Mouse (Mus musculus) myocyte (in vitro differentiated cells): ENCODE data around the gene Asah2. TPM values are rescaled to one million over a fixed set of nuclear protein-coding genes. Genes with fewer than 3 reads are reported as not detected.

ENCODE experiments used
- H3K27me3 ChIP-seq: one replicate; pipeline ENCODE4 v1.6.1; 2011; ENCODE audit not compliant: control insufficient read depth, insufficient read depth, insufficient read length
- H3K36me3 ChIP-seq: one replicate; pipeline ENCODE4 v1.6.1; 2011; ENCODE audit not compliant: control insufficient read depth, insufficient read depth
- H3K4me2 ChIP-seq: one replicate; pipeline ENCODE4 v1.6.1; 2011; ENCODE audit warnings: low read depth, control low read depth
- H3K4me3 ChIP-seq: one replicate; pipeline ENCODE4 v1.5.1; 2011; ENCODE audit warnings: mild to moderate bottlenecking, control low read depth, moderate library complexity
- H3K79me2 ChIP-seq: one replicate; pipeline ENCODE4 v1.6.1; 2011; ENCODE audit not compliant: control insufficient read depth, insufficient read depth
- H3ac ChIP-seq: one replicate; pipeline ENCODE4 v1.6.1; 2011; ENCODE audit not compliant: control insufficient read depth, insufficient read length
- CEBPB ChIP-seq: IDR thresholded peaks from 2 replicates; pipeline ENCODE4 v1.6.1; 2011; ENCODE audit warnings: mild to moderate bottlenecking, moderate library complexity; ENCODE audit not compliant: poor library complexity, insufficient read depth, severe bottlenecking
- E2F4 ChIP-seq: IDR thresholded peaks from one replicate; pipeline ENCODE4 v1.6.1; 2011; ENCODE audit warnings: mild to moderate bottlenecking, control low read depth, moderate library complexity; ENCODE audit not compliant: insufficient read depth
- MAX ChIP-seq: IDR thresholded peaks from one replicate; pipeline ENCODE4 v1.6.1; 2011; ENCODE audit warnings: low read depth, mild to moderate bottlenecking, control low read depth
- MYOD1 ChIP-seq, 3 experiments: IDR thresholded peaks; one replicate each; pipeline ENCODE4 v1.6.1; 2011; ENCODE audit warnings: control low read depth in 2 of 3, low read depth in 2 of 3, mild to moderate bottlenecking in 2 of 3, moderate library complexity in 1 of 3; ENCODE audit not compliant: insufficient read length in 2 of 3, control insufficient read depth in 1 of 3
- MYOG ChIP-seq, 3 experiments: IDR thresholded peaks; one replicate each; pipeline ENCODE4 v1.6.1; 2011; ENCODE audit warnings: control low read depth in 2 of 3, low read depth in 2 of 3, mild to moderate bottlenecking in 2 of 3; ENCODE audit not compliant: insufficient read length in 2 of 3, control insufficient read depth in 1 of 3, insufficient read depth in 1 of 3
- POLR2A ChIP-seq: IDR thresholded peaks from one replicate; pipeline ENCODE4 v1.6.1; 2011; ENCODE audit warnings: low read depth, mild to moderate bottlenecking, control low read depth, moderate library complexity; ENCODE audit not compliant: insufficient read length
- POLR2AphosphoS2 ChIP-seq: IDR thresholded peaks from one replicate; pipeline ENCODE4 v1.6.1; 2011; ENCODE audit warnings: low read depth, control low read depth; ENCODE audit not compliant: insufficient read length
- REST ChIP-seq: IDR thresholded peaks from one replicate; pipeline ENCODE4 v1.6.1; 2011; ENCODE audit warnings: mild to moderate bottlenecking, control low read depth, moderate library complexity; ENCODE audit not compliant: insufficient read depth, insufficient read length
- SRF ChIP-seq: IDR thresholded peaks from one replicate; pipeline ENCODE4 v1.6.1; 2011; ENCODE audit warnings: low read depth; ENCODE audit not compliant: control insufficient read depth, insufficient read length
- TCF12 ChIP-seq: IDR thresholded peaks from one replicate; pipeline ENCODE4 v1.6.1; 2011; ENCODE audit warnings: mild to moderate bottlenecking, control low read depth; ENCODE audit not compliant: poor library complexity, insufficient read depth, severe bottlenecking
- TCF3 ChIP-seq: IDR thresholded peaks from one replicate; pipeline ENCODE4 v1.6.1; 2011; ENCODE audit warnings: low read depth, control low read depth; ENCODE audit not compliant: insufficient read length
- USF1 ChIP-seq: IDR thresholded peaks from one replicate; pipeline ENCODE4 v1.6.1; 2011; ENCODE audit warnings: low read depth, mild to moderate bottlenecking, control low read depth, moderate library complexity
- polyA plus RNA-seq: library from polyadenylated mRNA; unstranded; fragments of >200 nt; fragmentation: generic; extraction: Trizol; gene quantifications from one replicate; pipeline ENCODE4 v1.2.1, GENCODE M21; 2012; ENCODE audit warnings: missing spikeins

Gene Asah2
- polyA plus RNA-seq, 1 experiment = 1.1 TPM

- peaks cover 6% of the 10 kb centered on the region for H3K27me3 ChIP-seq
- TF ChIP-seq POLR2AphosphoS2 = no peak
- no peak for TF ChIP-seq MYOD1 (IDR thresholded peaks at IDR 0.05; ENCODE audit: control insufficient read depth in 1 of 3, insufficient read length in 2 of 3, low read depth in 2 of 3)
- TF ChIP-seq USF1 = no peak
- TF ChIP-seq MAX = no peak
- TF ChIP-seq TCF12 = no peak
- TF ChIP-seq CEBPB = no peak
- no peak for TF ChIP-seq E2F4
- no peak for TF ChIP-seq MYOG (IDR thresholded peaks at IDR 0.05; ENCODE audit: control insufficient read depth in 1 of 3, insufficient read depth in 1 of 3, insufficient read length in 2 of 3, low read depth in 2 of 3)
- no peak for TF ChIP-seq REST
- no peak for TF ChIP-seq SRF
- no peak for TF ChIP-seq TCF3
- no peak for TF ChIP-seq POLR2A
- no peak overlapping the region for H3K4me3 ChIP-seq
- no peak overlapping the region for H3ac ChIP-seq
- H3K36me3 ChIP-seq = no peaks in the 10 kb centered on the region
- no peak overlapping the region for H3K4me2 ChIP-seq
- H3K79me2 ChIP-seq = no peaks in the 10 kb centered on the region
Observed at GRCm38 (mm10) chr19:31954696-31955095, 153.3 kb downstream of the Asah2 start.

- peaks cover 6% of the 10 kb centered on the region for H3K27me3 ChIP-seq
- H3K4me3 ChIP-seq = no peak overlapping the region
- no peaks in the 10 kb centered on the region for H3K36me3 ChIP-seq
- no peak for TF ChIP-seq MAX
- no peak for TF ChIP-seq POLR2AphosphoS2
- TF ChIP-seq REST = no peak
- no peak for TF ChIP-seq SRF
- no peak for TF ChIP-seq TCF12
- TF ChIP-seq USF1 = no peak
- H3ac ChIP-seq = no peak overlapping the region
- H3K79me2 ChIP-seq = no peaks in the 10 kb centered on the region
- no peak overlapping the region for H3K4me2 ChIP-seq
Observed at GRCm38 (mm10) chr19:31954267-31954666, 153.7 kb downstream of the Asah2 start.

- no peak overlapping the region for H3K4me2 ChIP-seq
- TF ChIP-seq CEBPB = no peak
- no peak for TF ChIP-seq TCF12
- no peak for TF ChIP-seq TCF3
- no peak for TF ChIP-seq E2F4
- TF ChIP-seq MYOG (IDR thresholded peaks at IDR 0.05; ENCODE audit: control insufficient read depth in 1 of 3, insufficient read depth in 1 of 3, insufficient read length in 2 of 3, low read depth in 2 of 3) = no peak
- TF ChIP-seq POLR2A = no peak
- TF ChIP-seq SRF = no peak
- no peak for TF ChIP-seq POLR2AphosphoS2
- TF ChIP-seq REST = no peak
- no peak for TF ChIP-seq MAX
- TF ChIP-seq USF1 = no peak
- TF ChIP-seq MYOD1 (IDR thresholded peaks at IDR 0.05; ENCODE audit: control insufficient read depth in 1 of 3, insufficient read length in 2 of 3, low read depth in 2 of 3) = no peak
- H3K36me3 ChIP-seq = no peaks in the 10 kb centered on the region
- no peak overlapping the region for H3K4me3 ChIP-seq
- H3K79me2 ChIP-seq = no peaks in the 10 kb centered on the region
- H3ac ChIP-seq = no peak overlapping the region
- H3K27me3 ChIP-seq = peaks cover 6% of the 10 kb centered on the region
Observed at GRCm38 (mm10) chr19:31953799-31954198, 154.2 kb downstream of the Asah2 start.

GRCm38 (mm10) chr19:31950793-31951489, 157.1 kb downstream of the Asah2 start:
- Histone ChIP-seq H3K4me2 (no peak overlapping the region), H3K79me2 (no peaks in the 10 kb centered on the region), H3K4me3 (no peak overlapping the region), H3K27me3 (peaks cover 6% of the 10 kb centered on the region), H3K36me3 (no peaks in the 10 kb centered on the region), H3ac (no peak overlapping the region)
- TF ChIP-seq REST = no peak
- TF ChIP-seq SRF = no peak
- no peak for TF ChIP-seq CEBPB
- no peak for TF ChIP-seq POLR2A
- TF ChIP-seq E2F4 = no peak
- no peak for TF ChIP-seq MYOG (IDR thresholded peaks at IDR 0.05; ENCODE audit: control insufficient read depth in 1 of 3, insufficient read depth in 1 of 3, insufficient read length in 2 of 3, low read depth in 2 of 3)
- no peak for TF ChIP-seq USF1
- no peak for TF ChIP-seq TCF3
- TF ChIP-seq MYOD1 (IDR thresholded peaks at IDR 0.05; ENCODE audit: control insufficient read depth in 1 of 3, insufficient read length in 2 of 3, low read depth in 2 of 3) = no peak
- TF ChIP-seq POLR2AphosphoS2 = no peak
- no peak for TF ChIP-seq TCF12
- no peak for TF ChIP-seq MAX

Other genes with a start within 250 kb of the Asah2 start
- gene A1cf, start 239.4 kb downstream of the Asah2 start, polyA plus RNA-seq = not detected